Mouse (Mus musculus) ES-Bruce4 (cell line): ENCODE results near the gene Lim2.

ENCODE experiments used
- CTCF ChIP-seq: IDR thresholded peaks from one replicate; pipeline ENCODE4 v1.8.1; 2011; ENCODE audit warnings: low read depth, low read length
- POLR2A ChIP-seq: IDR thresholded peaks from one replicate; pipeline ENCODE4 v1.8.1; 2011; ENCODE audit warnings: low read length; ENCODE audit not compliant: insufficient read depth

DNA sequence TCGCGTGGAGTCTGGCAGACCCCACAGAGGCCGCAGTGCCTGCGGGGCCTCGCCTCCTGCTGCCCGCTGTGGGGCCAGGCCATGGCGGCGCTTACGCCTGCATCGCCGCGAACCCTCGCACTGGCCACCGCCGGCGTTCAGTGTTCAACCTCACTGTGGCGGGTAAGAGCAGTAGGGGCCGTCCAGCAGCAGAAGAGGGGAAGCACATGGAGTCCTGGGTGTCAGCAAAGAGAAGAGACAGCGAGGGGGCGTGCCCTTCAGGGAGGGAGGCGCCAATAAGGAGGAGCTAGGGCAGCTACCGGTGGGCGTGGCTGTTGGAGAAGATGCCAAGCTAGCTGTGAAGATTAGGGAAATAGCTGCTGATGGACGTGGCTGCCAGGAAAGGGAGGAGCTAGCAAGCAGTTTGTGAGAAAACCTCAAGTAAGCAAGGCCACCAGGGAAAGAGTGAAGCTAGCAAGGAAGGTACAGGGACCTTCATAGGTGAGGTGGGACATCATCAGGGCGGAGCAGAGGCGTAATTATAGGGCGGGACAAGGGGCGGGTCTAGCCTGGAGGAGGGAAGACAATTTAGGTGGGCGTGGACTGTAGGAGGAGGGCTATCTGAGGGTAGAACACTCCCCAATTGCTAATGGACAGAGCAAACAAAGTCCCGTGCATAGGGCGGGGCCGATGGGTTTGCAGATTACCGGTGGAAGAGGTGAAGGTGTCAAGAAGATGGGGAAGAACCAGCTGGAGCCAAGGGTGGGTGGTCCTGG, 38.1 kb downstream of the Lim2 start:
- TF ChIP-seq CTCF, result no peak
- no peak for TF ChIP-seq POLR2A
